ENCODE assay signal across 8 mouse cellular contexts in the genomic region with DNA sequence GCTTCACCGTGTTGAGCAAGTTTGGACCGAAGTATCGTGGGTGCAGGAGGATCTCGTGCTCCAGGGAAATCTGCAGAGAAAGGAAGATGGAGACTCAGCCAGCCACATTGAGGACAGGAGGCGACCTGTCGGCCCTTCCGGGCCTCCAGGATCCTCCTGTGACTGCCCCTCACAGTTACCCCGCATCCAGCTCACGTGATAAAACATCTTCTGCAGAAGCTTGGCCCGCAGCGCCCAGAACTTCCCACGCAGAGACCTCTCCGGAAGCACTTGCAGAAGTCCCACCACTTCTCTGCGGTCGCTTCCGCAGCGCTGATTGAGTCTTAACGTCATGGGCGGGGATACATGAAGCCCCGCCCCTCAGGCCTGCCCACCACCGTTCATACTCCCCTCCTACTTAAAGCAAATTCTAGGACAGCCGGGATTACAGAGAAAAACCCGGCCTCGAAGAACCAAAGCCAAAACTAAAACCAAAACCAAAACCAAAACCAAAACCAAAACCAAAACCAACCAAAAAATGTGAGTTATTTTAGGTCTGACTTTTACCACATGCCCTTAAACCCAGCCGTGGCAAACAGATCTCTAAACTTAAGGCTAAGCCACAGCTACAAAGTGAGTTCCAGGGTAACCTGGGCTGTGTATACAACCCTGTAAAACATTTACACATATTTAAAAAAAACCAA. TPM values are rescaled to one million over a fixed set of nuclear protein-coding genes. Genes with fewer than 3 reads are reported as not detected.
DNase-seq lines count a peak whose midpoint lies in the region; ATAC-seq lines count a peak whose summit lies in the region.

TSS of gene Polr2g (minus strand) at position 314 of the 683 bp plus-strand sequence.

- H3K4me3 ChIP-seq in hindbrain, embryonic 11.5 days (ENCODE audit: low read depth, low read length): peak within 1 kb of the TSS; percentile 64

- ATAC-seq in hindbrain, embryonic 11.5 days (ENCODE audit: low FRiP score): peak; percentile 72

- DNase-seq in Muller cell, postnatal 12 days (ENCODE audit: inconsistent ontology term): peak; percentile 96
- DNase-seq in cerebellum, adult 9-11 months: peak; percentile 92
- DNase-seq in frontal cortex, adult 2 months (ENCODE audit: extremely low spot score in 1 of 2, low spot score in 1 of 2): peak; percentile 88 to 92
- peak; percentile 95 for DNase-seq in hindbrain, embryonic 11.5 days (ENCODE audit: low spot score)
- DNase-seq in layer of hippocampus, postnatal 10 days (ENCODE audit: low spot score in 2 of 2): peak; percentile 81 to 87
- peak; percentile 95 for DNase-seq in lung, postnatal 10 days
- DNase-seq in ovary, postnatal 36 days (ENCODE audit: low spot score): peak; percentile 89
- peak; percentile 89 for DNase-seq in thymus, postnatal 25 days

- peak within 1 kb of the TSS; percentile 75 for H3K9ac ChIP-seq in hindbrain, embryonic 11.5 days (ENCODE audit: low read depth, low read length)

- H3K27me3 ChIP-seq in hindbrain, embryonic 11.5 days (ENCODE audit: control insufficient read depth, insufficient read depth, low read length): no peaks in the 10 kb centered on the region

- no peaks in the 10 kb centered on the region for H3K9me3 ChIP-seq in hindbrain, embryonic 11.5 days (ENCODE audit: control insufficient read depth, low read length)

- 2% methylated on average over 25 of the region's 25 CpGs for WGBS in hindbrain, embryonic 11.5 days

- no peaks in the 10 kb centered on the region for H3K4me1 ChIP-seq in hindbrain, embryonic 11.5 days (replicated peaks; ENCODE audit: control insufficient read depth, insufficient read depth, low read length)

- peaks cover 8% of the 10 kb centered on the region for H3K36me3 ChIP-seq in hindbrain, embryonic 11.5 days (ENCODE audit: control insufficient read depth, insufficient read depth, low read length)

- H3K27ac ChIP-seq in hindbrain, embryonic 11.5 days (ENCODE audit: low read depth, low read length): peak within 1 kb of the TSS; percentile 55; the same call in 1 of the 2 replicates

- peak within 1 kb of the TSS; percentile 87 for H3K4me2 ChIP-seq in hindbrain, embryonic 11.5 days (replicated peaks; ENCODE audit: low read depth, low read length)

RNA-seq across cellular contexts. Expression of gene Polr2g, which starts in this region (rescaled TPM):
- polyA plus RNA-seq in frontal cortex, adult 2 months (2012; rRNA removed): 159 and 171 TPM in 2 replicates
- 184 and 194 TPM in 2 replicates for polyA plus RNA-seq in hindbrain, embryonic 11.5 days (2014; fragmentation: Nextera tagmentation; extraction: Ambion mirVana)
- 100 to 1,000 TPM; 107 to 109 TPM for total RNA-seq in layer of hippocampus, postnatal 10 days (2021)

Comparison
In these comparisons a context has a peak if more than half of its experiments do, and no peak if none do; other contexts are left out.
1. Peak in every context shown above with its lines: DNase-seq, ATAC-seq, H3K4me3 ChIP-seq and H3K27ac ChIP-seq.